Mouse (Mus musculus) lung, postnatal 0 days (tissue): ENCODE measurements around the gene Sptb.

Source experiments
- CTCF ChIP-seq: IDR thresholded peaks from 2 replicates; pipeline ENCODE4 v1.5.1; 2016; ENCODE audit warnings: antibody characterized with exemption, mild to moderate bottlenecking
- EP300 ChIP-seq: IDR thresholded peaks from 2 replicates; pipeline ENCODE4 v1.6.1; 2016; ENCODE audit warnings: antibody characterized with exemption, mild to moderate bottlenecking, control low read depth

DNA sequence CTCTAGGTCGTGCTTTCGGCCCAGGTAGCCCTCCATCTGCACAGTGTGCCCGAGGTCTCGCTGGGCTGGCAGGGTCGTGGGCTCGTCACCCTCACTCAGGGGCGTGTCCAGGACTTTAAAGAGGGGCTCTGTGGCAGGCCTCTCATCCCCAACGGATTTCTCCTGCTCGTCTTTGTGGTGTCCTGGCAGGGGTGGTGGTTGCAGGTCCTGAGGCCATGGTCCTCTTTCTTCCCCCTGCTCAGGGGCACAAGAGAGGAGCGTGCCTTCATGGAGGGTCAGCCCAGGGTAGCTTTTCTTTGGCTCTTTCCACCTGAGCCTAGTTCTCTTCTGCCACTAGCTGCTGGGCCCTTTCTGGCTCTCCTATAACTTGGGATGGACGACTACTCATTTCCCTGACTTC, 123.0 kb downstream of the Sptb start:
- TF ChIP-seq CTCF (no peak), EP300 (no peak)
